Mouse (Mus musculus) layer of hippocampus, adult 9-11 months (tissue): ENCODE measurements at regions not wholly inside any gene's neighbourhood (a gene's known extent, or its start where the extent isn't known, plus 50 kb on each side); places are given as distances from the start of the nearest gene placed in this dataset.

Experiments
- DNase-seq: peaks from one replicate; pipeline ENCODE4 v3.0.0; 2022

- peak; percentile 68 for DNase-seq
Measured at GRCm38 (mm10) chr13:30042689-30043320, 56.9 kb upstream of the E2f3 start.

- peak; percentile 64 for DNase-seq
Measured at GRCm38 (mm10) chr13:30041501-30042295, 55.8 kb upstream of the E2f3 start.

GRCm38 (mm10) chr13:30040288-30040687, 54.4 kb upstream of the E2f3 start:
- no peak for DNase-seq

GRCm38 (mm10) chr13:30039791-30040190, 53.9 kb upstream of the E2f3 start:
- DNase-seq: no peak

GRCm38 (mm10) chr13:30036561-30036960, 50.7 kb upstream of the E2f3 start:
- no peak for DNase-seq

- DNase-seq: no peak
Measured at GRCm38 (mm10) chr13:30036071-30036470, 50.2 kb upstream of the E2f3 start.
